Mouse (Mus musculus): ENCODE results near the gene Zfp488. TPM values are rescaled to one million over a fixed set of nuclear protein-coding genes. Genes with fewer than 3 reads are reported as not detected.
A peak's percentile ranks its signal among the peaks of the same experiment; 100 is the strongest.

Gene Zfp488
- polyA plus RNA-seq, 1 experiment from 2014 or later = not detected

DNA sequence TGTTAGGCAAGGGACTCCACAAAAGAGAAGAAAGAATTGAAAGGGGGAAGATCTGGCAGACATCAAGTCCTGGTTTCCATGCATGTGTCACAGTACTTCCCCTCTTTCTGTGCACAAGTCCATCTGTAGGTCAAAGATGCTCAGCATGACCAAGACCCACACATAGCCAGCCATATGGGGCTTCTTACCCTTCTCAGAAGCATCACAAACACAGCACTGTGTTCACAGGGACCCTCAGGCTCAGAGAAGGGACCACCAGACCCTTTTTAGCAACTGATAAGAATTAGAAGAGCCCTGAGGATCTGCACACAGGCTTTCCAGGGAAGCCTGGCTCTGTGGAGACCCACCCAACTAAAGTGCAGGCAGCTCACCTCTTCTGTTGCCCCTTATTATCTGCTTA lies 21.5 kb upstream of the Zfp488 start:
- DNase-seq (ENCODE audit: low spot score) (no peak), ATAC-seq (replicated peaks; ENCODE audit: low FRiP score, low read depth) (no peak)
- H3K4me1 ChIP-seq (replicated peaks; ENCODE audit: insufficient read depth, low read length) = no peaks in the 10 kb centered on the region
- no peak overlapping the region for H3K27ac ChIP-seq
- no peak overlapping the region for H3K4me2 ChIP-seq (ENCODE audit: low read length)
- no peak for TF ChIP-seq CTCF (IDR thresholded peaks at IDR 0.05; ENCODE audit: low read depth)
- H3K9ac ChIP-seq (ENCODE audit: low read depth, low read length) = no peak overlapping the region
- H3K36me3 ChIP-seq (ENCODE audit: insufficient read depth, low read length) = no peaks in the 10 kb centered on the region
- no peaks in the 10 kb centered on the region for H3K27me3 ChIP-seq (ENCODE audit: insufficient read depth, low read length)
- no peaks in the 10 kb centered on the region for H3K9me3 ChIP-seq (replicated peaks; ENCODE audit: low read length)
- no peak overlapping the region for H3K4me3 ChIP-seq (replicated peaks; ENCODE audit: low read depth, low read length)

DNA sequence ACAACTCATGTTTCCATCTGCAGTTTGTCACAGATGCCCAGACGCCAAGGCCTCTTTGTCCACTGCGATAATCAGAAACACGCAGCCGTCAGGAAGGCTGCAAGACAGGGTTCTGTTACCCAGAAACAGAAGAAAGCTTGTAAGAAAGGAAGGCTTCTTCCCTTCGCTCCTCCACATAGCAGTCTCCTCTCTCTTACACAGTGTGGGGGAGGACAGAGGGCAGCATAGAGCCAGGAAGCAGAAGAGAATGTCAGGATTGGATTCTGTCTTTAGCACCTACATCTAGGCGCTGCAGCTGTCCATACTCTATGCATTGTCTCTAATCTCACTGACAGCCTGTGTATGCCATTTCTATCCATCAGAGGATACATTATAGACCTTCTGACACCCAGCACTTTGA lies 18.9 kb upstream of the Zfp488 start:
- DNase-seq (ENCODE audit: low spot score) = peak; percentile 36
- no peak for ATAC-seq (replicated peaks; ENCODE audit: low FRiP score, low read depth)
- Histone ChIP-seq H3K4me3 (replicated peaks; ENCODE audit: low read depth, low read length) (no peak overlapping the region), H3K36me3 (ENCODE audit: insufficient read depth, low read length) (no peaks in the 10 kb centered on the region), H3K27ac (no peak overlapping the region), H3K4me2 (ENCODE audit: low read length) (no peak overlapping the region), H3K9ac (ENCODE audit: low read depth, low read length) (no peak overlapping the region), H3K9me3 (replicated peaks; ENCODE audit: low read length) (no peaks in the 10 kb centered on the region), H3K27me3 (ENCODE audit: insufficient read depth, low read length) (no peaks in the 10 kb centered on the region), H3K4me1 (replicated peaks; ENCODE audit: insufficient read depth, low read length) (no peaks in the 10 kb centered on the region)
- WGBS = 41% methylated on average over 6 of the region's 6 CpGs
- no peak; the same call in 1 of the 2 replicates for TF ChIP-seq CTCF (IDR thresholded peaks at IDR 0.05; ENCODE audit: low read depth)

- no peaks in the 10 kb centered on the region for H3K4me1 ChIP-seq (replicated peaks; ENCODE audit: insufficient read depth, low read length)
- H3K9me3 ChIP-seq (replicated peaks; ENCODE audit: low read length) = no peaks in the 10 kb centered on the region
- 87% methylated on average over 6 of the region's 6 CpGs for whole genome bisulfite sequencing
- H3K4me3 ChIP-seq (replicated peaks; ENCODE audit: low read depth, low read length) = no peak overlapping the region
- DNase-seq (ENCODE audit: low spot score) = no peak
- no peaks in the 10 kb centered on the region for H3K36me3 ChIP-seq (ENCODE audit: insufficient read depth, low read length)
- ATAC-seq (replicated peaks; ENCODE audit: low FRiP score, low read depth) = no peak
- H3K27ac ChIP-seq = no peak overlapping the region
- H3K9ac ChIP-seq (ENCODE audit: low read depth, low read length) = no peak overlapping the region
- TF ChIP-seq CTCF (IDR thresholded peaks at IDR 0.05; ENCODE audit: low read depth) = no peak
- H3K4me2 ChIP-seq (ENCODE audit: low read length) = no peak overlapping the region
- H3K27me3 ChIP-seq (ENCODE audit: insufficient read depth, low read length) = no peaks in the 10 kb centered on the region
These were observed 15.1 kb upstream of the Zfp488 start for GRCm38 (mm10) chr14:33993521-33994289.

DNA sequence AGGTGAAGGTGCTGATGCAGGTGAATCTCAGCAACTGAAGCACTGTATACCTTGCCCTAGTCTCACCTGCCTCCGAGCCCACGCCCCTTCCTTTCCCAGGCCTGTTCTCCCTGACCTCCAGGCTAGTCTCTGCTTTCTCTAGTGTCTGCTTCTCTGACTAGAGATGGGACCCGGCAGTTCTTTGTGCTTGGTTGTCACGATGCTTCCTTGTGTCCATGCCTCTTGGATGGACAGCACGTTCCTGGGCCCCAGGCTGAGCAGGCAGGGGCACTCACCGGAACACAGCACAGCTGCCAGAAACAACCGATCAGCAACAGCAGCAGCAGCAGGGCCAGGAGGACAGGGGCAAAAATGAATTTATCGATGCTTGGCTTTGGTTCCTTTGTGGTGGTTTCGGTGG lies 14.5 kb upstream of the Zfp488 start:
- TF ChIP-seq CTCF (IDR thresholded peaks at IDR 0.05; ENCODE audit: low read depth) = no peak
- H3K9ac ChIP-seq (ENCODE audit: low read depth, low read length) = no peak overlapping the region
- no peak overlapping the region for H3K4me2 ChIP-seq (ENCODE audit: low read length)
- no peaks in the 10 kb centered on the region for H3K36me3 ChIP-seq (ENCODE audit: insufficient read depth, low read length)
- H3K27ac ChIP-seq = no peak overlapping the region
- no peak overlapping the region for H3K4me3 ChIP-seq (replicated peaks; ENCODE audit: low read depth, low read length)
- no peaks in the 10 kb centered on the region for H3K9me3 ChIP-seq (replicated peaks; ENCODE audit: low read length)
- ATAC-seq (replicated peaks; ENCODE audit: low FRiP score, low read depth) = no peak
- H3K4me1 ChIP-seq (replicated peaks; ENCODE audit: insufficient read depth, low read length) = no peaks in the 10 kb centered on the region
- no peaks in the 10 kb centered on the region for H3K27me3 ChIP-seq (ENCODE audit: insufficient read depth, low read length)
- no peak for DNase-seq (ENCODE audit: low spot score)
- WGBS = 83% methylated on average over 9 of the region's 9 CpGs

DNA sequence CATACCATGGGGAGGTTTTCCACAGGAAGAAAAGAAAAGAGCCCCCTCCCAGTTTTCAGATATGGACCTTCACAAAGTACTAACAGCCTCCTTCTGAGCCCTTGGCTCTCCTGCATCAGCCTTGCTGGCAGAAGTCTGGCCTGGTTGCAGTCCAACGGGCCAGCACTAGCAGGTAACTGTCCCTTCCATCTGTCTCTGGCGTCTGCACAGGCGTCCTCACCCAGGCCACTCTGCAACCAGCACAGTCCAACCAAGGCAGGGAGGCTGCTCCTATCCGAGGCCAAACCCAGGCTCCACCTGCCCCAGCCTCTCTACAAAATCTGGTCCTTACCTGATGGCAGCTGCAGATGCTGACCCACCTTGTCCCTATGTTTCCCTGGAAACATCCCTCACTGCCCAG lies 13.4 kb upstream of the Zfp488 start:
- no peak overlapping the region for H3K27ac ChIP-seq
- DNase-seq (ENCODE audit: low spot score) = no peak
- no peak overlapping the region for H3K4me3 ChIP-seq (replicated peaks; ENCODE audit: low read depth, low read length)
- no peaks in the 10 kb centered on the region for H3K27me3 ChIP-seq (ENCODE audit: insufficient read depth, low read length)
- no peaks in the 10 kb centered on the region for H3K9me3 ChIP-seq (replicated peaks; ENCODE audit: low read length)
- TF ChIP-seq CTCF (IDR thresholded peaks at IDR 0.05; ENCODE audit: low read depth) = no peak
- H3K36me3 ChIP-seq (ENCODE audit: insufficient read depth, low read length) = no peaks in the 10 kb centered on the region
- no peak overlapping the region for H3K4me2 ChIP-seq (ENCODE audit: low read length)
- ATAC-seq (replicated peaks; ENCODE audit: low FRiP score, low read depth) = no peak
- no peak overlapping the region for H3K9ac ChIP-seq (ENCODE audit: low read depth, low read length)
- no peaks in the 10 kb centered on the region for H3K4me1 ChIP-seq (replicated peaks; ENCODE audit: insufficient read depth, low read length)
- WGBS = 71% methylated on average over 4 of the region's 4 CpGs

GRCm38 (mm10) chr14:33989201-33989600 lies 10.6 kb upstream of the Zfp488 start:
- Histone ChIP-seq H3K36me3 (ENCODE audit: insufficient read depth, low read length) (no peaks in the 10 kb centered on the region), H3K4me1 (replicated peaks; ENCODE audit: insufficient read depth, low read length) (no peaks in the 10 kb centered on the region), H3K27ac (no peak overlapping the region), H3K9me3 (replicated peaks; ENCODE audit: low read length) (no peaks in the 10 kb centered on the region), H3K4me2 (ENCODE audit: low read length) (no peak overlapping the region), H3K9ac (ENCODE audit: low read depth, low read length) (no peak overlapping the region), H3K4me3 (replicated peaks; ENCODE audit: low read depth, low read length) (no peak overlapping the region), H3K27me3 (ENCODE audit: insufficient read depth, low read length) (no peaks in the 10 kb centered on the region)
- WGBS = 65% methylated on average over 3 of the region's 3 CpGs
- TF ChIP-seq CTCF (IDR thresholded peaks at IDR 0.05; ENCODE audit: low read depth) = no peak
- ATAC-seq (replicated peaks; ENCODE audit: low FRiP score, low read depth) (no peak), DNase-seq (ENCODE audit: low spot score) (no peak)

- 31% methylated on average over 7 of the region's 7 CpGs for WGBS
- Histone ChIP-seq H3K4me3 (replicated peaks; ENCODE audit: low read depth, low read length) (no peak overlapping the region), H3K9ac (ENCODE audit: low read depth, low read length) (no peak overlapping the region), H3K4me1 (replicated peaks; ENCODE audit: insufficient read depth, low read length) (0 out of 2 replicates have a peak, but pooled peaks cover 5% of the 10 kb centered on the region), H3K9me3 (replicated peaks; ENCODE audit: low read length) (no peaks in the 10 kb centered on the region), H3K27me3 (ENCODE audit: insufficient read depth, low read length) (no peaks in the 10 kb centered on the region), H3K36me3 (ENCODE audit: insufficient read depth, low read length) (no peaks in the 10 kb centered on the region), H3K4me2 (ENCODE audit: low read length) (no peak overlapping the region), H3K27ac (no peak overlapping the region)
- no peak for DNase-seq (ENCODE audit: low spot score)
- ATAC-seq (replicated peaks; ENCODE audit: low FRiP score, low read depth) = no peak
- no peak for TF ChIP-seq CTCF (IDR thresholded peaks at IDR 0.05; ENCODE audit: low read depth)
These were observed 816 bp downstream of the Zfp488 start for GRCm38 (mm10) chr14:33977748-33978147.
